Mouse (Mus musculus): Measurements from ENCODE around the gene Elovl5. TPM values are rescaled to one million over a fixed set of nuclear protein-coding genes. Genes with fewer than 3 reads are reported as not detected.

Gene Elovl5
- polyA plus RNA-seq, 1 experiment, result 105 TPM

DNA sequence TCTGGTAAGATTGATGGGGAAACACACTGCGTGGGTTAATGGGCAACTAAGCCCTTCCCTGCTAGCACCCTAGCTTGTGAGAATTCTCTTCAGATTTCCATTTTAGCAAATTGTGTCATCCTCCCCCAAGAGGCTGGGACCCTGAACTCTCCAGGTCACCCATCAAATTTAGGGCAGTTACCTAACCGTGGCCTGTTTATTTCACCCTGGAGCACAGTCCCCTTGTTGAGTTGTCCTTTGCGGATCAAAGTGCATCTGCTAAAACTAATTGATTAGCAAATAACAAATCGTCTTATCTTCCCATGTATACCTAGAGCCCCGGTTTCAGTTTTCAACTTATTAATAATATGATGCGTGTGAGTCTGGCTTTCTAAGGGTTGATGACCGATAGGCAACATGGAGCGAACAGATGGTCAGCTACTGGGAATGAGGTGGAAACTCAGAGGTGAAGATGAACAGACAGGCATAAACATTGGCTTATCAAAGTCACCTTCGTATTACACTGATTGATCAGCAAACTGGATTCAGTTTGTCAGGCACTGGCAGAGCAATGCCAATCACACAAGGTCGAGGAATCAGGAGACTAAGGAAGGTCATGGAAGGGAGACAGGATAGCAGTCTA, 113.8 kb downstream of the Elovl5 start:
- no peak for DNase-seq (ENCODE audit: extremely low spot score in 1 of 2, low spot score in 1 of 2)

DNA sequence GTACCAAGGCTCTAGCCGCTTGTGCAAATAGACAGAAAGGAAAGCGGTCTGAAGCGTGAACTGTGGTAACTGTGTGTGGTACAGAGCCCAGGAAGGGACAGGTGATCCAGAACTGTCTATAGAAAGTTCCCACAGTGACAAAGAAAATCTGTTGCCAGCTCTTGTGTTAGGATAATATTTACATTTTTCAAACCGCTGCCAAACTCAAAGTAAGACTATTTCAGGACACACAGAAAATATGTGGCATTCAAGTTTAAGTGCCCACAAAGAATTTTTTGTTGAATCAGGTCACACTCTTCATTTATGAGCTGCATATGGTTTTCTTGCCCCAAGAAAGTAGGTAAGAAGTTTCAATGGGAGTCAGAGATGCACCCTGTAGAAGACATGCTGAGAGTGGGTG, 115.8 kb downstream of the Elovl5 start:
- no peak for DNase-seq (ENCODE audit: extremely low spot score in 1 of 2, low spot score in 1 of 2)

Other genes with a start within 250 kb of the Elovl5 start
- gene Gclc, start 162.8 kb upstream of the Elovl5 start, polyA plus RNA-seq (2012; rRNA removed), result 36.7 and 39.4 TPM in 2 replicates
- gene Gcm1, start 134.6 kb downstream of the Elovl5 start, polyA plus RNA-seq (2012; rRNA removed), result 0.08 TPM in 1 of 2 replicates, not detected in the other
- gene Fbxo9, start 191.7 kb downstream of the Elovl5 start, polyA plus RNA-seq (2012; rRNA removed), result 124 TPM in 2 replicates
- gene Ick, start 191.8 kb downstream of the Elovl5 start, polyA plus RNA-seq (2012; rRNA removed), result 15.6 and 16.2 TPM in 2 replicates

All from frontal cortex, adult 2 months (tissue).